Mouse (Mus musculus) effector memory CD4-positive, alpha-beta T cell, adult 7 months (primary cell): Measurements from ENCODE around the gene Thoc3. TPM values are rescaled to one million over a fixed set of nuclear protein-coding genes. Genes with fewer than 3 reads are reported as not detected.

ENCODE experiments used
- polyA plus RNA-seq: library from polyadenylated mRNA; unstranded; fragments of 100-300 nt; shearing (Covaris generic); gene quantifications from one replicate; pipeline ENCODE4 v1.2.1, GENCODE M21; 2017

The Thoc3 gene
- polyA plus RNA-seq: 24.8 TPM

GRCm38 (mm10) chr13:54468098-54469011, at the start of gene Thoc3:
Gene Thoc3 (minus strand): TSS chr13:54468849.

GRCm38 (mm10) chr13:54503604-54504521, 35.2 kb upstream of the Thoc3 start, which contains the start of gene Simc1:
Gene Simc1 (plus strand): TSS chr13:54503779.

Other genes with a start within 250 kb of the Thoc3 start
- gene Cplx2, start 97.5 kb downstream of the Thoc3 start, polyA plus RNA-seq: not detected
- gene Simc1, start 34.9 kb upstream of the Thoc3 start, polyA plus RNA-seq: 41.7 TPM
- gene 4833439L19Rik, start 96.6 kb upstream of the Thoc3 start, polyA plus RNA-seq: 72.7 TPM
- gene Arl10, start 106.2 kb upstream of the Thoc3 start, polyA plus RNA-seq: 1.8 TPM
- gene Nop16, start 121.2 kb upstream of the Thoc3 start, polyA plus RNA-seq: 26.2 TPM
- 138 TPM for gene Higd2a, start 121.4 kb upstream of the Thoc3 start, polyA plus RNA-seq
- gene Cltb, start 142.5 kb upstream of the Thoc3 start, polyA plus RNA-seq: 80.2 TPM
- gene Faf2, start 152.9 kb upstream of the Thoc3 start, polyA plus RNA-seq: 76.6 TPM
- gene Rnf44, start 225.1 kb upstream of the Thoc3 start, polyA plus RNA-seq: 90.4 TPM
- gene Cdhr2, start 232.6 kb upstream of the Thoc3 start, polyA plus RNA-seq: 0.12 TPM